Mouse (Mus musculus) midbrain, embryonic 11.5 days (tissue): ENCODE results near the gene Gyg. TPM values are rescaled to one million over a fixed set of nuclear protein-coding genes. Genes with fewer than 3 reads are reported as not detected.
"Not testable (repeated sequence)": the region's sequence is repeated elsewhere in the genome, so short reads cannot be mapped to it uniquely, and the experiment has no call there.

Experiments
- ATAC-seq: fragments of 200-750 bp; cut with Nextera tagmentation; 2 replicates; pipeline ENCODE4 v1.8.0; 2017; ENCODE audit warnings: moderate TSS enrichment, moderate library complexity; ENCODE audit not compliant: low FRiP score
- DNase-seq: peaks from one replicate; pipeline ENCODE4 v3.0.0; 2015; ENCODE audit warnings: low spot score; ENCODE audit errors: missing footprints
- H3K27ac ChIP-seq: fragments of 300-500 bp; sonication (generic); 2 replicates; pipeline ENCODE4 v1.5.1; 2014; ENCODE audit warnings: low read depth, low read length
- H3K27me3 ChIP-seq: fragments of 300-500 bp; sonication (generic); 2 replicates; pipeline ENCODE4 v1.6.1; 2014; ENCODE audit warnings: mild to moderate bottlenecking, low read length, moderate library complexity, mixed read lengths; ENCODE audit not compliant: control insufficient read depth, insufficient read depth
- H3K36me3 ChIP-seq: fragments of 300-500 bp; sonication (generic); 2 replicates; pipeline ENCODE4 v1.6.1; 2014; ENCODE audit warnings: mild to moderate bottlenecking, low read length, moderate library complexity, mixed read lengths; ENCODE audit not compliant: control insufficient read depth, insufficient read depth
- H3K4me1 ChIP-seq: fragments of 300-500 bp; sonication (generic); 2 replicates; pipeline ENCODE4 v1.6.1; 2014; ENCODE audit warnings: low read length; ENCODE audit not compliant: control insufficient read depth, insufficient read depth
- H3K4me2 ChIP-seq: fragments of 300-500 bp; sonication (generic); 2 replicates; pipeline ENCODE4 v1.6.1; 2014; ENCODE audit warnings: mild to moderate bottlenecking, moderate library complexity
- H3K4me3 ChIP-seq: fragments of 300-500 bp; sonication (generic); 2 replicates; pipeline ENCODE4 v1.5.1; 2014; ENCODE audit warnings: low read depth, low read length
- H3K9ac ChIP-seq: fragments of 300-500 bp; sonication (generic); 2 replicates; pipeline ENCODE4 v1.6.1; 2014; ENCODE audit warnings: low read length
- H3K9me3 ChIP-seq: fragments of 300-500 bp; sonication (generic); 2 replicates; pipeline ENCODE4 v1.6.1; 2016; ENCODE audit warnings: low read length; ENCODE audit not compliant: control insufficient read depth
- WGBS: fragments of 180-500 bp; shearing (Covaris S2); extraction: QIAGEN DNeasy Blood & Tissue Kit; methylation state at CpG from one replicate; pipeline ENCODE4 v1.1.7; 2014; 5-methylcytosine and 5-hydroxymethylcytosine counted together
- polyA plus RNA-seq: library from polyadenylated mRNA; unstranded; fragments of >200 nt; fragmentation: Nextera tagmentation; extraction: Ambion mirVana; gene quantifications from 2 replicates; pipeline ENCODE4 v1.2.1, GENCODE M21; 2014

Gene Gyg
- polyA plus RNA-seq, 1 experiment from 2014 or later = 32.7 TPM

DNA sequence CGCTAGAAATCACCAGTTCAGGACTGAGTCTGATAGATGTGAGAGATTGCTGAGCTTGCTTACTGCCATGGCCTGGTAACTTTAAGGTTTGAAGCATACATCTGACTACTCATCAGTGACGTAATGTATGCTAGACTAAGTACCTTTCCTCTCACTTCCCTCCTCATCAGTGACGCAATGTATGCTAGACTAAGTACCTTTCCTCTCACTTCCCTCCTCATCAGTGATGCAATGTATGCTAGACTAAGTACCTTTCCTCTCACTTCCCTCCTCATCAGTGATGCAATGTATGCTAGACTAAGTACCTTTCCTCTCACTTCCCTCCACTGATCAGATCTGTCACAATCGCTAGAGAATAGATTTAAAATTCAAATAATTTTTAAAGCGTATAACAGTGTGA, 33.5 kb downstream of the Gyg start:
- not testable (repeated sequence) for H3K27me3 ChIP-seq, ATAC-seq, H3K4me1 ChIP-seq, H3K4me3 ChIP-seq, H3K36me3 ChIP-seq, H3K9me3 ChIP-seq, H3K9ac ChIP-seq, H3K27ac ChIP-seq, H3K4me2 ChIP-seq
- 94% methylated on average over 5 of the region's 5 CpGs for WGBS
- peak; percentile 35 for DNase-seq

DNA sequence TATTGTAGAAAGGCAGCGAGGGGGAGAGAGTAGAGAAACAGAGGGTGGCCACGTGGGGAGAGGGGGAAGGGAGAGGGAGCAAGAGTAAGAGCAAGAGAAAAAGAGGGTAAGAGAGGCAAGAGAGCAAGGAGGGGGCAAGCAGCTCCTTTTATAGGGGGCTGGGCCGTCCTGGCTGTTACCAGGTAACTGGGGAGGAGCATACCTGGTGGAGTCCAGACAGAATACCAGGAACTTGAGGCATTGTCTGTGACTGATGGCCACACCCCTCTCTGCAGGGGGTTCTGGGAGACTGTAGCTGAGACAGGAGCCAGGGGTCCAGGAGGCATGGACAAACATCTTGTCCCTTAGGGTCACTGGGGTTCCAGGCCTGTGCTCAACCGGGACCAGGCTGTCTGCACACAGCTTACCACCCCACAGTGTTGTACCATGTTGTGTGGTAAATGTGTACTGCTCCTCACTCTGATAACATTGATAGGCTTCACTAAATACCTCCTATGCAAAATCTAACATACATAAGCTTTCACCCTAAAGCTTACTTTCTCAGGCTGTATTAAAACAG, 35.4 kb downstream of the Gyg start:
- H3K36me3 ChIP-seq = no peaks in the 10 kb centered on the region
- H3K4me1 ChIP-seq = no peaks in the 10 kb centered on the region
- WGBS = 53% methylated on average over 4 of the region's 4 CpGs
- no peak overlapping the region for H3K27ac ChIP-seq
- no peak overlapping the region for H3K9ac ChIP-seq
- H3K4me2 ChIP-seq = no peak overlapping the region
- peak; percentile 35 for DNase-seq
- no peaks in the 10 kb centered on the region for H3K27me3 ChIP-seq
- H3K4me3 ChIP-seq = no peak overlapping the region
- no peaks in the 10 kb centered on the region for H3K9me3 ChIP-seq
- ATAC-seq = 0 out of 2 replicates have a peak, but pooled peaks have one; percentile 27

DNA sequence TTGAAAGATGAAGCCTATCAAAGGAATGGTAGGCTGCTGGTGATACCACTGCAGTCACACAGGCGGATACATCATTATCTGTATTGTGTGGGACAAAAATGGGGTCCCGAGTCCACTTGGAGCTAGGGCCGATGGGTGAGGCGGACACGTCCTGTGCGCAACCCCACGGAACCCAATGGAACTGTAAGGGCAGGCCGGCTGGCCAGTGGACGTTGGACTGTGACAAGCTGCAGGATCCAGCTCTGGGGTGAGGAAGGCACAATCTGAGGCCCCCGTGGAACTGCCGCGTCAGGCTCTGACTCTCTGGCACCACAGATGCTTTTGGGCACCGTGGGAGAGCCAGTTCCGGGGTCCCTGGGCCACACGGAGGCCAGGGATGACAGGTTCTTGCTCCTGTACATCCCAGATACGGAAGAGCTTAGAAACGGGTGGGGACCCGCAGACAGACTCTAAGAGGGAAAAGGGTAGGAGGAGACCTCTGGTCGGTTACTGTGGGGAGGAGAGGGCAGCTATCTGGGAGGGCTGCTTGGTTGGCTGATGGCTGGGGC, 36.0 kb downstream of the Gyg start:
- H3K27me3 ChIP-seq = no peaks in the 10 kb centered on the region
- 85% methylated on average over 19 of the region's 19 CpGs for WGBS
- no peak overlapping the region for H3K27ac ChIP-seq
- ATAC-seq (no peak), DNase-seq (peak; percentile 10)
- no peak overlapping the region for H3K4me2 ChIP-seq
- no peaks in the 10 kb centered on the region for H3K36me3 ChIP-seq
- no peak overlapping the region for H3K9ac ChIP-seq
- H3K4me3 ChIP-seq = no peak overlapping the region
- H3K9me3 ChIP-seq = no peaks in the 10 kb centered on the region
- no peaks in the 10 kb centered on the region for H3K4me1 ChIP-seq

DNA sequence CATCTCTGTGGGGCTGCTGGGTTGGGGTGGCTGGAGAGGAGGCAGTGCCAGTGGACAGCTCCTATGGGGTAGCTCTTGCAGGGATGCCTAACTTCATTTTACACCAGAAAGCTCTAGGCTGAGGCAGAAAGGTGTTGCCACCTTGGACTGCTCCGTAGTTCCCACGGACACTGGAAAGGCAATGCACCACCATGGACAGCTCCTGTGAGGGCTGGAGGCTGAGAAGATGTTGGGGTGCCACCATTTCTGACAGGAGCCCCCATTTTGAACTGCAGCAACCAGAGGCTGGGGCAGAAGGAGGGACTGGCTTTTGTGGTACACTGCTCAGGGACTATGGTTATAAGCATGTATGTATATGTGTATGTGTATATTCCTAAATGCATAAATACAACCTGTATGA, 43.2 kb downstream of the Gyg start:
- H3K9ac ChIP-seq = no peak overlapping the region
- no peaks in the 10 kb centered on the region for H3K27me3 ChIP-seq
- peak; percentile 17 for DNase-seq
- H3K36me3 ChIP-seq = 0 out of 2 replicates have a peak, but pooled peaks cover 2% of the 10 kb centered on the region
- no peaks in the 10 kb centered on the region for H3K4me1 ChIP-seq
- H3K4me2 ChIP-seq = no peak overlapping the region
- WGBS = 100% methylated on average over 2 of the region's 2 CpGs
- no peak overlapping the region for H3K4me3 ChIP-seq
- H3K9me3 ChIP-seq = no peaks in the 10 kb centered on the region
- ATAC-seq = no peak
- H3K27ac ChIP-seq = no peak overlapping the region

DNA sequence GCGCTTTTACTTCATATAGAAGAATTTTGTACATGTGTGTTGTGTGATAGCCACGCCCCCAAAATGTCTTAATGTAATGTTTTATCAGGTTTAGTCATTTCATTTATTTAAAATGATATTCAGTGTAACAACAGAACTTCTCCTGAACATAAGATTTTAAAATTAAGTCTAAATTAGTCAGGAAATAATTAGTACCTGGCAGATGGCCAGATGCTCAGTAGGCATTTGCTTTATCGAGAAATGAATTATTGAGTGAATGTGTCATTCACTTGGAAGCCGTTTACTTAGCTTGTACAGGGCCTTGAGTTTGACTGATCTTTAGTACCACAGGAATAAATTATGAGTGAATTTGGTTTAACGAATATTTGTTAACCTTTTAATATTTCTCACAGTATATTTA, 46.2 kb downstream of the Gyg start:
- Histone ChIP-seq H3K27me3 (no peaks in the 10 kb centered on the region), H3K9me3 (no peaks in the 10 kb centered on the region), H3K4me3 (no peak overlapping the region), H3K27ac (no peak overlapping the region), H3K36me3 (0 out of 2 replicates have a peak, but pooled peaks cover 2% of the 10 kb centered on the region), H3K4me1 (no peaks in the 10 kb centered on the region), H3K9ac (no peak overlapping the region), H3K4me2 (no peak overlapping the region)
- DNase-seq (peak; percentile 66), ATAC-seq (no peak)
- WGBS = 94% methylated on average over 5 of the region's 5 CpGs

DNA sequence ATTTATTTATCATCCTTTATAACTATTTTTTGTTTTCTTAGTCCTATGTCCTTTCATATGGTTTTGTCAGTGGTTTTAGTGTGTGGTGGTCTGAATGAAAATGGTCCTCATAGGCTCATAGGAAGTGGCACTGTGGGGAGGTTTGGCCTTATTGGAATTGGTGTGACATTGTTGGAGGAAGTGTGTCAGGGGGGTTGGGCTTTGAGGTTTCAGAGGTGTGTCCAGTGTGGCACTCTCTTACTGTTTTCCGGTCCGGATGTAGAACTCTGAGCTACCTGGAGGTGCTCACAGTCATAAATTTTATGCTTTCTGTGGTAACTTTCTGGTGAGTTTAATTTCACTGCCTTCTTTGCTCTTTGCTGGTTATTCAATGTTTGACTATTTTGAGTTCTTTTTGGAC, 50.3 kb downstream of the Gyg start:
- Histone ChIP-seq H3K36me3 (no peaks in the 10 kb centered on the region), H3K9me3 (no peaks in the 10 kb centered on the region), H3K27me3 (no peaks in the 10 kb centered on the region), H3K4me3 (no peak overlapping the region), H3K4me2 (no peak overlapping the region), H3K9ac (no peak overlapping the region), H3K27ac (no peak overlapping the region), H3K4me1 (no peaks in the 10 kb centered on the region)
- peak; percentile 33 for DNase-seq
- ATAC-seq = no peak
- WGBS = 86% methylated on average over 2 of the region's 2 CpGs

DNA sequence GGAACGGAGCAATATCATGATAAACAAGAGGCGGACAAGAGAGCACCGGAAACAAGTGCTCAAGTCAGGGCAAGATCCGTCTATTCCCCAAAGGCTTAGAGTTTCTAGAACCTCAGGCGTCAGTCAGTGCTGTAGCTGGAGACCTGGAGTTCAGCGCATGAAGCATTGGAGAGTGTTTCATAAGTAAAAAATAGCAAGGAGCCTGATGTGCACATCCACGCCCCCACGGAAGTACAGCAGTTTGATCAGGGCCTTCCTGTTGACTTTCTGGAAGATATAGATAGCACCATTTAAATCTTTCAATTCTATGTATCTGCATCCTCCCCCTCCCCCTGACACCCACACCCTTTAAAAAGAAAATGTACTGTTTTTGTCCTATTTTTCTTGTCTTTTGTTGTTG, 50.8 kb downstream of the Gyg start:
- DNase-seq (no peak), ATAC-seq (no peak)
- Histone ChIP-seq H3K27me3 (no peaks in the 10 kb centered on the region), H3K9ac (no peak overlapping the region), H3K4me1 (no peaks in the 10 kb centered on the region), H3K4me2 (no peak overlapping the region), H3K36me3 (no peaks in the 10 kb centered on the region), H3K4me3 (no peak overlapping the region), H3K27ac (no peak overlapping the region), H3K9me3 (no peaks in the 10 kb centered on the region)
- 94% methylated on average over 8 of the region's 8 CpGs for WGBS

DNA sequence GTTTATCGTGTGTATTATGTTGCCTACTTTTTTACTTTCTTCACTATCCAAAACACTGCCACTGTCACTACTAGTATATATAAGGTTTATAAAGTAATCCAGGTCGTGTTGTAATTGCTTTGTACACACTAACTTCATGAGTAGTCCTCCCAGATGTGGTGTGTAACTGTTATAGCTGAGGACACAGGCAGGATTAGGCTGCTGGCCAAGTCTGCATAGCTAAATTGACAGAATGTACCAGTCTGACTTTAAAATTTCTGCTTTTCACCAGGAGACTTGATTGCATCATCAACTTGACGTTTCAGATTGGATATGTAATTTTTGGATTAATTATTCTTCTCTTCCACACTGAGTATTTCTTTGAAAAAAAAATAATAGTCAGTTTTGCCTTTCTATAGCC, 51.3 kb downstream of the Gyg start:
- no peak overlapping the region for H3K4me3 ChIP-seq
- no peaks in the 10 kb centered on the region for H3K36me3 ChIP-seq
- no peaks in the 10 kb centered on the region for H3K27me3 ChIP-seq
- no peaks in the 10 kb centered on the region for H3K9me3 ChIP-seq
- H3K9ac ChIP-seq = no peak overlapping the region
- ATAC-seq (no peak), DNase-seq (peak; percentile 60)
- no peak overlapping the region for H3K27ac ChIP-seq
- H3K4me1 ChIP-seq = no peaks in the 10 kb centered on the region
- no peak overlapping the region for H3K4me2 ChIP-seq
- WGBS = 82% methylated on average over 3 of the region's 3 CpGs

DNA sequence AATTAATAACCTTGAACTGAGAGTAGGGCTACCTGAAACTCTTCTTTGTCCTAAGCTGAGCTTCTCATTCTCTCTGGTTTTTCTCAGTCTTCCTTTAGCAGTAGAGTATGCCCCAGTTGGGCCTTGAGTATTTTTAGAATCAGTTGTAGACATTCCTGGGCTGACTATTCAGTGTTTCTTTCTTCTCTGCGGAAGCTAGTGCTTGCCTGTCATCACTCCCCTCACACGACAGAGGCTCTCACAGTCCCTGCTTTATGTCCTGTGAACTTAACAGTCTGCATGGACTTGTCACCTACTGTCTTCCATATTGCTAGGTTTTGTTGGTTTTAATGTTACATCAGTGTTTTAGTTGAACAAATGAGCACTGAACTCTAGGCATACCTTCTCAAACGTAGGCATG, 73.0 kb downstream of the Gyg start:
- no peak overlapping the region for H3K4me3 ChIP-seq
- H3K36me3 ChIP-seq = peaks cover 3% of the 10 kb centered on the region; the same call in 1 of the 2 replicates
- H3K9me3 ChIP-seq = no peaks in the 10 kb centered on the region
- no peak for ATAC-seq
- H3K27me3 ChIP-seq = no peaks in the 10 kb centered on the region
- WGBS = 84% methylated on average over 3 of the region's 3 CpGs
- no peak for DNase-seq
- no peaks in the 10 kb centered on the region for H3K4me1 ChIP-seq
- no peak overlapping the region for H3K4me2 ChIP-seq
- H3K27ac ChIP-seq = no peak overlapping the region
- no peak overlapping the region for H3K9ac ChIP-seq
